Comparison of ENCODE assay signal across 14 mouse cellular contexts in genomic region chr10:39486501-39487450, GRCm38 (mm10).
DNase-seq lines count a peak whose midpoint lies in the region; ATAC-seq lines count a peak whose summit lies in the region.
"Had no signal": no experiment of that assay in that cellular context is flagged by ENCODE, and none has a peak within 500 bp of the region (broad histone marks: within the 10 kb centered on the region; RNA-seq: fewer than 3 reads in every experiment).

No protein-coding gene starts in this region.

- WGBS in limb, embryonic 12.5 days = 40% methylated on average over 11 of the region's 11 CpGs
- 60% methylated on average over 11 of the region's 11 CpGs for WGBS in limb, embryonic 10.5 days
- WGBS in forebrain, embryonic 12.5 days = 42% methylated on average over 11 of the region's 11 CpGs
- WGBS in limb, embryonic 15.5 days = 40% methylated on average over 11 of the region's 11 CpGs
- WGBS in liver, embryonic 11.5 days = 60% methylated on average over 11 of the region's 11 CpGs

- DNase-seq in limb, embryonic 10.5 days (ENCODE audit: low spot score) = no peak
- no peak for DNase-seq in liver, embryonic 11.5 days (ENCODE audit: low spot score)
- no peak for DNase-seq in adrenal gland, adult 18-20 months (ENCODE audit: low spot score in 2 of 2)
- DNase-seq in adrenal gland, adult (ENCODE audit: inconsistent age in 2 of 2, low spot score in 1 of 2) = no peak
- DNase-seq: adrenal gland, postnatal 25 days; cerebellum, postnatal 10 days; kidney, postnatal 36 days; thymus, postnatal 14 days had no signal

- H3K4me2 ChIP-seq in limb, embryonic 12.5 days = no peak overlapping the region
- 0 out of 2 replicates have a peak overlapping the region, but pooled peaks have one; percentile 6 for H3K4me2 ChIP-seq in forebrain, embryonic 12.5 days
- H3K4me2 ChIP-seq in limb, embryonic 15.5 days = no peak overlapping the region
- no peak overlapping the region for H3K4me2 ChIP-seq in liver, embryonic 11.5 days
- H3K4me2 ChIP-seq: heart, embryonic 12.5 days; lung, embryonic 15.5 days had no signal

- H3K9ac ChIP-seq in limb, embryonic 12.5 days (replicated peaks) = no peak overlapping the region; the same call in 1 of the 2 replicates
- H3K9ac ChIP-seq in forebrain, embryonic 12.5 days = no peak overlapping the region
- no peak overlapping the region for H3K9ac ChIP-seq in limb, embryonic 15.5 days
- no peak overlapping the region for H3K9ac ChIP-seq in liver, embryonic 11.5 days (ENCODE audit: low read depth, low read length)
- H3K9ac ChIP-seq: heart, embryonic 12.5 days; lung, embryonic 15.5 days had no signal

- H3K4me3 ChIP-seq in limb, embryonic 12.5 days (replicated peaks) = no peak overlapping the region
- no peak overlapping the region for H3K4me3 ChIP-seq in limb, embryonic 10.5 days
- H3K4me3 ChIP-seq in forebrain, embryonic 12.5 days (replicated peaks) = no peak overlapping the region
- no peak overlapping the region for H3K4me3 ChIP-seq in limb, embryonic 15.5 days
- H3K4me3 ChIP-seq in liver, embryonic 11.5 days (ENCODE audit: low read depth, low read length) = no peak overlapping the region
- H3K4me3 ChIP-seq: heart, embryonic 12.5 days; lung, embryonic 15.5 days had no signal

- peaks cover 6% of the 10 kb centered on the region; the same call in 1 of the 2 replicates for H3K9me3 ChIP-seq in limb, embryonic 12.5 days
- H3K9me3 ChIP-seq in limb, embryonic 10.5 days (replicated peaks) = no peaks in the 10 kb centered on the region; the same call in 1 of the 2 replicates
- H3K9me3 ChIP-seq in forebrain, embryonic 12.5 days = 0 out of 2 replicates have a peak, but pooled peaks cover 4% of the 10 kb centered on the region
- no peaks in the 10 kb centered on the region for H3K9me3 ChIP-seq in limb, embryonic 15.5 days
- H3K9me3 ChIP-seq in liver, embryonic 11.5 days (ENCODE audit: control insufficient read depth, low read length) = no peaks in the 10 kb centered on the region
- H3K9me3 ChIP-seq: heart, embryonic 12.5 days; lung, embryonic 15.5 days had no signal

- no peaks in the 10 kb centered on the region for H3K27me3 ChIP-seq in limb, embryonic 12.5 days
- H3K27me3 ChIP-seq in limb, embryonic 10.5 days (ENCODE audit: low read depth, poor library complexity, severe bottlenecking) = no peaks in the 10 kb centered on the region
- H3K27me3 ChIP-seq in forebrain, embryonic 12.5 days = no peaks in the 10 kb centered on the region
- H3K27me3 ChIP-seq in limb, embryonic 15.5 days = no peaks in the 10 kb centered on the region
- H3K27me3 ChIP-seq in liver, embryonic 11.5 days (replicated peaks; ENCODE audit: control insufficient read depth, insufficient read depth, low read length) = no peaks in the 10 kb centered on the region
- H3K27me3 ChIP-seq: heart, embryonic 12.5 days; lung, embryonic 15.5 days had no signal

- H3K36me3 ChIP-seq in limb, embryonic 12.5 days = 0 out of 2 replicates have a peak, but pooled peaks cover 3% of the 10 kb centered on the region
- peaks cover 13% of the 10 kb centered on the region; the same call in 1 of the 2 replicates for H3K36me3 ChIP-seq in limb, embryonic 10.5 days
- peaks cover 6% of the 10 kb centered on the region for H3K36me3 ChIP-seq in forebrain, embryonic 12.5 days (replicated peaks)
- no peaks in the 10 kb centered on the region for H3K36me3 ChIP-seq in limb, embryonic 15.5 days
- H3K36me3 ChIP-seq in liver, embryonic 11.5 days (ENCODE audit: control insufficient read depth, insufficient read depth, low read length) = no peaks in the 10 kb centered on the region
- H3K36me3 ChIP-seq: lung, embryonic 15.5 days had no signal

- H3K4me1 ChIP-seq in limb, embryonic 12.5 days (replicated peaks) = peaks cover 40% of the 10 kb centered on the region
- peaks cover 45% of the 10 kb centered on the region for H3K4me1 ChIP-seq in limb, embryonic 10.5 days
- peaks cover 55% of the 10 kb centered on the region for H3K4me1 ChIP-seq in forebrain, embryonic 12.5 days
- H3K4me1 ChIP-seq in limb, embryonic 15.5 days = peaks cover 33% of the 10 kb centered on the region
- peaks cover 24% of the 10 kb centered on the region; the same call in 1 of the 2 replicates for H3K4me1 ChIP-seq in liver, embryonic 11.5 days (replicated peaks; ENCODE audit: control insufficient read depth, insufficient read depth, low read length)

- no peak for ATAC-seq in limb, embryonic 12.5 days (ENCODE audit: insufficient number of reproducible peaks, insufficient read depth, low FRiP score, low TSS enrichment, low read depth)
- ATAC-seq in activated CD4-positive, CD25-positive, alpha-beta regulatory T cell, adult 4 months = peak; percentile 19
- ATAC-seq in forebrain, embryonic 12.5 days (ENCODE audit: low FRiP score) = peak; percentile 18; the same call in 1 of the 2 replicates
- ATAC-seq in limb, embryonic 15.5 days (ENCODE audit: insufficient number of reproducible peaks, low FRiP score, low TSS enrichment, low read depth) = peak; percentile 63
- no peak for ATAC-seq in liver, embryonic 11.5 days (replicated peaks; ENCODE audit: low FRiP score)

- H3K27ac ChIP-seq in limb, embryonic 12.5 days = 0 out of 2 replicates have a peak overlapping the region, but pooled peaks have one; percentile 29
- no peak overlapping the region for H3K27ac ChIP-seq in limb, embryonic 10.5 days
- peak overlapping the region; percentile 63 for H3K27ac ChIP-seq in forebrain, embryonic 12.5 days
- H3K27ac ChIP-seq in limb, embryonic 15.5 days = no peak overlapping the region; the same call in 1 of the 2 replicates
- no peak overlapping the region for H3K27ac ChIP-seq in liver, embryonic 11.5 days (ENCODE audit: low read depth, low read length)
- H3K27ac ChIP-seq: lung, embryonic 15.5 days had no signal

Comparison
In these comparisons a context has a peak if more than half of its experiments do, and no peak if none do; other contexts are left out.
1. ATAC-seq: peak in activated CD4-positive, CD25-positive, alpha-beta regulatory T cell, adult 4 months (single experiment), forebrain, embryonic 12.5 days (single experiment) and limb, embryonic 15.5 days (single experiment); none in limb, embryonic 12.5 days (single experiment) and liver, embryonic 11.5 days (single experiment).
2. H3K27ac ChIP-seq: peak in limb, embryonic 12.5 days (single experiment) and forebrain, embryonic 12.5 days (single experiment); none in limb, embryonic 10.5 days (single experiment), limb, embryonic 15.5 days (single experiment) and liver, embryonic 11.5 days (single experiment).